Mouse (Mus musculus) cortical plate, adult 2 months (tissue): ENCODE results near the gene Rdx. TPM values are rescaled to one million over a fixed set of nuclear protein-coding genes. Genes with fewer than 3 reads are reported as not detected.
A peak's percentile ranks its signal among the peaks of the same experiment; 100 is the strongest.

Experiments used
- H3K27ac ChIP-seq: fragments of 200-500 bp; 2 replicates; pipeline ENCODE4 v1.5.1; 2012; ENCODE audit warnings: low read length, control low read depth, inconsistent platforms; ENCODE audit not compliant: insufficient read depth
- H3K4me1 ChIP-seq: fragments of 200-500 bp; 2 replicates; pipeline ENCODE4 v1.6.1; 2011; ENCODE audit warnings: low read length; ENCODE audit not compliant: control insufficient read depth, insufficient read depth
- H3K4me3 ChIP-seq: fragments of 200-500 bp; 2 replicates; pipeline ENCODE4 v1.5.1; 2011; ENCODE audit warnings: mild to moderate bottlenecking, low read length, control low read depth; ENCODE audit not compliant: insufficient read depth
- CTCF ChIP-seq: fragments of 200-500 bp; IDR thresholded peaks from 2 replicates; pipeline ENCODE4 v1.5.1; 2011; ENCODE audit warnings: mild to moderate bottlenecking, control low read depth, low read length; ENCODE audit not compliant: insufficient read depth; ENCODE audit errors: extremely low read depth
- POLR2A ChIP-seq: fragments of 200-500 bp; IDR thresholded peaks from 2 replicates; pipeline ENCODE4 v1.6.1; 2011; ENCODE audit warnings: mild to moderate bottlenecking, low read length, control low read depth; ENCODE audit not compliant: insufficient read depth; ENCODE audit errors: extremely low read depth
- polyA plus RNA-seq: library from polyadenylated mRNA; depleted of rRNA; stranded (reverse); fragments of >200 nt; gene quantifications from 2 replicates; pipeline ENCODE4 v1.2.3, GENCODE M21; 2012; rRNA removed

Gene Rdx
- polyA plus RNA-seq, 1 experiment: 36.7 TPM

DNA sequence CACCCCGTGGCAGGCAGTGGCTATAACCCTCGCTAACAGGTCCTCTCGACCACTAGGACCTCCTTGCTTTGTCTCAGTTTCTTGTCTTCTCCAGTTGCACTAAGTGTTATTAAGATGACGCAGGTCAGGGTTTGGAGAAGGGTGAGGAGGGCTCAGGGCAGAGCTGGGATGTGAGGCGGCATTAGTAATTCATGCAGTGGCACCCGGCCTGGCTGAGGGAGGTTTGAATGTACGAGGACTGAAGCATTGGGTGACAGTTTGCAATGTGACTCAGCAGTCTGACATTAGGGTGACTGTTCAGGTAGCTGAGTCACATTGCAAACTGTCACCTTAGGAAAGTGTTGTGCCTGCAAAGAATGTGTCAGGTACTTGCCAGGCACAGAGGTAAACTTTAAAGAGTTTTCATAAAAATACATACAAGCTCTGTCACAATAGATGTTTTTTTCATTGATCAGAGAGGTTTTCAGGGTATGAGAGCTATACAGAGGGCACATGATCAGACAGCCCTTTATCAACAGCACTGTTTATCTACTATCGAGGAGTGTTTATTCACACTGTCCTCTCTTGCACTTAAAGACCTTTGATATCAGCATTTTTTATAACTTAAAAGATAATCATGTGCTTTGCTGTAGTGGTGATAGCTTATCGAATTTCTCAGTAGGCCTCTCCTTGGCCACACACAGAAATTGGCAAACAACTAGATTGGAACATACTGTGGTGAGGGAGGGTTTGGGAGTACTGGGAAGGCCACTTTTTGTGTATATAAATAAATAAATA is 56.7 kb downstream of the Rdx start:
- no peak overlapping the region for H3K4me3 ChIP-seq
- H3K4me1 ChIP-seq: no peaks in the 10 kb centered on the region; the same call in 1 of the 2 replicates
- TF ChIP-seq CTCF (no peak), POLR2A (no peak)
- H3K27ac ChIP-seq: no peak overlapping the region

DNA sequence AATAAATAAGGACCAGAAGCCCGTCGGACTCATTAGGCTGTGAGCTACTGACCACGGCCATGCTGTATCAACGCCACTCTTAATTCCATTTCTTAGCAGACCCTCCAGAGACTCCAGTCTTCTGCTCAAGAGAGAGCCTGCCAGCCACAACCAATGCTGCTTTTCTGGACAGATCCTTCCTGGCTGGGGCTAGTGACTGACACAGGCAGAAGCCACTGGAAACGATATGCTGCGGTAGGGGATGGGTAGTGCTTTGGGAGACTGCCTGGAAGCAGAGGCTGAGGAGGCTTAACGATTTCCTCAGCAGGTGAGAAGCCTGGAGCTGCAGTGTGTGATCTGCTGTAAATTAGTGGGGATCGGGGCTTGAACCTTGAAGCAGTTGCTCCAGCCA is 57.2 kb downstream of the Rdx start:
- Histone ChIP-seq H3K27ac (no peak overlapping the region), H3K4me3 (no peak overlapping the region), H3K4me1 (no peaks in the 10 kb centered on the region; the same call in 1 of the 2 replicates)
- TF ChIP-seq POLR2A (no peak), CTCF (no peak)

DNA sequence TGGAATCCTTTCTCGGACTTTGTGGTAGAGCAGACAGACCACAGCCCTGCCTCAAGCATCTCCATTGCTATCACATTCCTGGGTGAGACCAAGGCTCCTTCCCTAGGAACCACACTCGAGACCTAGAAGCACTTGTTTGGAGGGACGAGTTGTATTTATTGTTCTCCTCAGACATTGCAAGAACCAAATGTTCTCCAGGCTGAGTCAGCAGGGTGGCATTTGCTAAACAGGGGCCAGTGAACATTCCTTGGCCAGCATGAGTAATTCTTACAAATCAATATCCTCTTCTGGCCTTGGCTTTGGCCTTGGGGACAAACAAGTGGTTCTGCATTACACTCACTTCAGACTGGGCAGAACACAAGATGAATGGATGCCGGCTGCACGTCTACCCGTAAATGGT is 58.5 kb downstream of the Rdx start:
- Histone ChIP-seq H3K4me3 (no peak overlapping the region), H3K4me1 (no peaks in the 10 kb centered on the region; the same call in 1 of the 2 replicates), H3K27ac (no peak overlapping the region)
- TF ChIP-seq CTCF (no peak), POLR2A (no peak)

DNA sequence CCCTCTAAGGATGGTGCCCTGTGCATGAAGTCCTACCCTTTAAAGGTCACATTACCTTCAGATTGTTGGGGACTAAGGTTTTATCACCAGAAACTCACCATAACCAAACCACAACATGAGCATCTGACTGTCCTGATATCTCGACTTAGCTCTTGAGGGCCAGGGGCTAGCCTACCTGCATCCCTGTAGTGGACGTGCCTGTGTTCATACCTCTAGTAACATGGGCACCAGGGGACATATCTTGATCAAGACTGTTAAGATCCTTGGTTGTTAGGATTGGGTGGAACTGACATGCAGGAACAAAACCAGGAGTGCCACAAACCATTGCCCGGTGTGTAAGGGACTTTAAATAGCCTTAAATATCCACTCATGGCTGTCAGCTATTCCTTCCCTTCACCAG is 60.2 kb downstream of the Rdx start:
- no peaks in the 10 kb centered on the region; the same call in 1 of the 2 replicates for H3K4me1 ChIP-seq
- H3K4me3 ChIP-seq: no peak overlapping the region
- no peak for TF ChIP-seq CTCF
- no peak for TF ChIP-seq POLR2A
- H3K27ac ChIP-seq: no peak overlapping the region

DNA sequence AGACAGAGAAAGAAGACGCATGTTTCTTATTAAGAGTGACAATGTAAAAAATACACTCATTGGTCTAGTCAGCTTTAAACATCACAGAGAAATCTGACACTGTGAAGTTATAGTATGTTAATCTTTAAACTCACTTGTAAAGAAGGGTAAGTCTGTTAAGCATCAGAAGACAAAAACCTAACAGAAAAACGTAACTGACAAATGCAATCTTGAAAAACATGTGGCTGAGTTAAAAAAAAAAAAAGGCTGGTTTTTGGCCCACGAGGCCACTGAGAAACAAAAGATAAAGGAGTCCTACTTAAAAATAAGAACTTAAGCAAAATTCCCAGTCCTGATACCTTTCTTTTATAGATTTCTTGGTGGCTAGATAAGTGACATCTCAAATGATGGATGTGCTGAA is 63.8 kb downstream of the Rdx start:
- Histone ChIP-seq H3K4me3 (no peak overlapping the region), H3K4me1 (no peaks in the 10 kb centered on the region; the same call in 1 of the 2 replicates), H3K27ac (no peak overlapping the region)
- no peak for TF ChIP-seq POLR2A
- no peak for TF ChIP-seq CTCF

DNA sequence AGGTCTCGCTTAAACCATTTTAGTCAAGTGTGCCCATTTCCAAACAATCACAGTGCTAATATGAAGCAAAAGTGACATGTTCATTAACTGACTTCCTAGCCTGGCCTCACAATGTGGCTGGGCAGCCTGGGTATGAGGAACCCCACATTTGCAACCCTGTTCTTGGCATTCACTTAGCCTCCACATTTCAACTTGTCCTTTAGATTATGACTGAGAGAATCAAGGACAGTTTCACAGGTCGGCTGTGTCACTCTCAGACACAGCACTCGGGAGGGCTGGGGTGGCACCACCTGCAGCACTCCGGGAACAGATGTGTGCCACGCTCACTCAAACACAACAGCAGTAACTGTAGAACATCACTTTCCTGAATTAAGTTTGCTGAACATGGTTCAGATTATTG is 66.1 kb downstream of the Rdx start:
- TF ChIP-seq CTCF (no peak), POLR2A (no peak)
- no peak overlapping the region for H3K27ac ChIP-seq
- no peaks in the 10 kb centered on the region for H3K4me1 ChIP-seq
- no peak overlapping the region for H3K4me3 ChIP-seq

DNA sequence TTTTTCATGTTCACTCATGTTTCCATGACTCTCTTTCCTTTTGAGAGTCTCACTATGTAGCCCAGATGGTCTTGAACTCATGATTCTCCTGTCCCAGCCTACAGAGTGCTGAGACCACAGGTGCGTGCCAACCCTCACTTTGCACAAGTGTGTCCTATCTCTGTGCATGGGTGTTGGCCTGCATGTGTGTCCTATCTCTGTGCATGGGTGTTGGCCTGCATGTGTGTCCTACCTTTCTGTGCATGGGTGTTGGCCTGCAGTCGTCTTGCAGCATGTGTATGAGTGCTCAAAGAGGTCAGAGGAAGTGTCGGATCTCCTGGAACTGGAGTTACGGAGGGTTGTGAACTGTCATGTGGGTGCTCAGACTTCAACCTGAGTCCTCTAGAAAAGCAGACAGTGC is 72.2 kb downstream of the Rdx start:
- Histone ChIP-seq H3K4me1 (no peaks in the 10 kb centered on the region), H3K4me3 (no peak overlapping the region), H3K27ac (no peak overlapping the region)
- TF ChIP-seq POLR2A (no peak), CTCF (no peak)

DNA sequence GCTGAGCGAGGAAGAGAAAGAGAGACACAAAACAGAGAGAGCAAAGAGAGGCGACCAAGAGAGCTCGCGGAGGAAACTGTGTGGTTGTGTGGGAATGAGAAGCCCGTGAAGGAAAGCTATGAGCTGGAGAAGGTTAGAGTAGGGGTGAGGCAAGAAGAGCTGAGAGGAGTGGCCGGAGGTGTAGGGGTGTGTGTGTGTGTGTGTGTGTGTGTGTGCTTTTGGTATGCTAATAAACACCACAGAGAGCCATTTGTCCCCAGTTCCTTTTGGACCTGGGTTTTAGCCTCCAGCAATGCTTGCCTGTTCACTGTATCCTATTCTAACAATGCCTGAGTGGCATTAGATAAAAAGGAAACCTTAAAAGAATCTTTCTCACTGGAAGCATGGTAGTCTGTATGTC is 78.3 kb downstream of the Rdx start:
- no peak for TF ChIP-seq CTCF
- no peak for TF ChIP-seq POLR2A
- Histone ChIP-seq H3K27ac (no peak overlapping the region), H3K4me1 (no peaks in the 10 kb centered on the region), H3K4me3 (no peak overlapping the region)

DNA sequence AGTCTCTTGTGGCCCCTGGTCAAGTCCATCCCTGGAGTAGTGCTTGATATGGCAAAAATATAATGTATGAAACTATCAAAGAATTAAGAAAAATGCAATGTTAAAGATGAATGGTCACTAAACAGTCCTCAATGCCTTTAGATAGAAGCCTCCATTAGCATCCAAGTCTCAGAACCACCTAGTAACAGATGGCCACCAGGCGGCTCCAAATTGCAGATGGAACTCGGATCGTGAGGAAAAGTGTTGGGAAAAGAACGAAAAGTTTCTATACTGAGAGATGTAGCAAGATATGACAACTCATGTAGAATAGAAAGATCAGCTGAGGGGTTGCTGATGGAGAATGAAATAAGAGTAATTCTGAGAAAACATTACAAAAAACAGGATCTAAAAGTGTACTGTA is 83.4 kb downstream of the Rdx start:
- no peak overlapping the region for H3K4me3 ChIP-seq
- H3K27ac ChIP-seq: no peak overlapping the region
- H3K4me1 ChIP-seq: no peaks in the 10 kb centered on the region
- TF ChIP-seq POLR2A (no peak), CTCF (peak; percentile 40)

DNA sequence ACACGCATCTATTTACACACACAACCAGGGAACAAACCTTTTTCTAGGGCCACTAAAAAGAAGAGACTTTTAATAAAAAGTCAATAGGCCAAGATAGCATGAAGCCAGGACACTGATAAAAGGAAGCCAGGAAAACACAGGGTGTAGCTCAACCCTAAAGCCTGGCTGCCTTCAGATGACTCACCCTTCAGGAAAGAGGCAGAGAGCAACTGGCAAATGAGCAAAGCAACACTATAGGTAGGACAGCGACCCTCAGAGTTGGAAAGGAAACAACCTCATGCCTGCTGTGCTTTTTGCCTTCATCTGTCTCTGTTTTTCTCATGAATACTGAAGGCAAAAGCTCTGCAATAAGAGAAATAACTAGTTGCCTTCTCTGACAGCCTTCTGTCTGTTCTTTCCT is 85.8 kb downstream of the Rdx start:
- Histone ChIP-seq H3K4me1 (no peaks in the 10 kb centered on the region), H3K4me3 (no peak overlapping the region), H3K27ac (no peak overlapping the region)
- no peak for TF ChIP-seq POLR2A
- TF ChIP-seq CTCF: no peak

Other genes with a start within 250 kb of the Rdx start
- 22.6 and 23.5 TPM in 2 replicates for gene Fdx1, start 83.6 kb upstream of the Rdx start, polyA plus RNA-seq
- gene Zc3h12c, start 121.4 kb downstream of the Rdx start, polyA plus RNA-seq: 3.9 and 4.7 TPM in 2 replicates